Mouse (Mus musculus) spleen, adult 2 months (tissue): ENCODE measurements at regions not wholly inside any gene's neighbourhood (a gene's known extent, or its start where the extent isn't known, plus 50 kb on each side); places are given as distances from the start of the nearest gene placed in this dataset.

ENCODE experiments used
- DNase-seq, 2 experiments: peaks; one replicate each; pipeline versions ENCODE4 v3.0.0 to v3.0.0-alpha.2; 2012 to 2021; ENCODE audit warnings: low spot score in 2 of 2, low read depth in 1 of 2
- H3K27ac ChIP-seq: fragments of 200-500 bp; 2 replicates; pipeline ENCODE4 v1.5.1; 2012; ENCODE audit warnings: low read length, inconsistent platforms; ENCODE audit not compliant: insufficient read depth
- H3K27me3 ChIP-seq: fragments of 200-500 bp; 2 replicates; pipeline ENCODE4 v1.6.1; 2012; ENCODE audit warnings: mild to moderate bottlenecking, moderate library complexity, low read length, inconsistent platforms; ENCODE audit not compliant: control insufficient read depth, insufficient read depth
- H3K36me3 ChIP-seq: fragments of 200-500 bp; 2 replicates; pipeline ENCODE4 v1.6.1; 2012; ENCODE audit warnings: mild to moderate bottlenecking, low read length, inconsistent platforms; ENCODE audit not compliant: control insufficient read depth, insufficient read depth
- H3K4me1 ChIP-seq: fragments of 200-500 bp; 2 replicates; pipeline ENCODE4 v1.6.1; 2011; ENCODE audit warnings: inconsistent platforms; ENCODE audit not compliant: control insufficient read depth, insufficient read depth, insufficient read length
- H3K4me3 ChIP-seq: fragments of 200-500 bp; 2 replicates; pipeline ENCODE4 v1.5.1; 2011; ENCODE audit warnings: mild to moderate bottlenecking, inconsistent platforms; ENCODE audit not compliant: insufficient read depth, insufficient read length; ENCODE audit errors: extremely low read depth
- CTCF ChIP-seq: fragments of 200-500 bp; IDR thresholded peaks from 2 replicates; pipeline ENCODE4 v1.5.1; 2011; ENCODE audit warnings: mild to moderate bottlenecking, inconsistent platforms; ENCODE audit not compliant: insufficient read depth, insufficient read length, insufficient replicate concordance; ENCODE audit errors: extremely low read depth
- POLR2A ChIP-seq: fragments of 200-500 bp; IDR thresholded peaks from 2 replicates; pipeline ENCODE4 v1.6.1; 2011; ENCODE audit warnings: low read depth, low read length, inconsistent platforms
- WGBS: fragments of 180-500 bp; shearing (Covaris S2); methylation state at CpG from one replicate; pipeline ENCODE4 v1.1.7; 2018; 5-methylcytosine and 5-hydroxymethylcytosine counted together

DNA sequence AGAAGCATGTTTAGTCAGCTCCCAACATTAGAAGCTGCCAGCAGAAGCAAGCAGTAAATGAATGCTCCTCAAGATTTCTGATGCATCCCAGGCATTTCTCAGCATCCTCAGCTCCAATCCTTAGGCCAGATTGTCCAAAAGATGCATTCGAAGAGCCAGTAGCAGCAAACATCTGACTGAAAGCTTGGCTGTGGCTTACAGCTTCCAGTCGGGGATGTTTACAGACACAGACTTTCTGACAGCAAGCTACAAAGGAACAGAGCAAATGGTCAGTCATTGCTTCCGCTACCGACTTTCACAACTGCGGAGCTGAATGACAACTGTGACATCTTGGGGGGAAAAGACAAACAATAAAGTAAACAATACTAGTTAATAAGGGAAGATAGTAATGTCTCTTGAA is 1840.3 kb upstream of the Lrrc6 start:
- H3K4me3 ChIP-seq, result no peak overlapping the region
- TF ChIP-seq CTCF (no peak), POLR2A (no peak)
- 93% methylated on average over 5 of the region's 5 CpGs for WGBS
- no peaks in the 10 kb centered on the region for H3K4me1 ChIP-seq
- DNase-seq, result no peak
- H3K27me3 ChIP-seq, result no peaks in the 10 kb centered on the region
- H3K36me3 ChIP-seq, result peaks cover 4% of the 10 kb centered on the region; the same call in 1 of the 2 replicates
- no peak overlapping the region for H3K27ac ChIP-seq

DNA sequence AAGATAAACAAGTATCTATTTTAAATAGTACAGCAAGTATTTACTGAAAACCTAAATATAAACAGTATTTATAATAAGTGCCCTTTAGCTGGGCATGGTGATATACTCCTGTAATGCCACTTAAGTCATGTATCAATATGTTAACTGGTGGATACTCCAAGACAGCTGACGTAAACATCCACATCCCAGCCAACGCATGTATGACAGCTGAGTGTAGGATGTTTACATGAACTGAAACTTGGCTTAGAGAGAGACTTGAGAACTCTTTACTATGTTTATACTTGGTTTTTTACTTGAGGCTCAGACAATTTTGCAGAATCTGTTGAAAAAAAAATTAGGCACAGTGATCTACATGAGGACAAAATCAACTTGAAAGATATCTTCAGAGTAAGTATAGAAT is 1836.6 kb upstream of the Lrrc6 start:
- Histone ChIP-seq H3K4me3 (no peak overlapping the region), H3K4me1 (no peaks in the 10 kb centered on the region), H3K27me3 (no peaks in the 10 kb centered on the region), H3K27ac (no peak overlapping the region), H3K36me3 (peaks cover 4% of the 10 kb centered on the region; the same call in 1 of the 2 replicates)
- TF ChIP-seq CTCF (no peak), POLR2A (no peak)
- WGBS, result 97% methylated on average over 2 of the region's 2 CpGs
- no peak for DNase-seq

DNA sequence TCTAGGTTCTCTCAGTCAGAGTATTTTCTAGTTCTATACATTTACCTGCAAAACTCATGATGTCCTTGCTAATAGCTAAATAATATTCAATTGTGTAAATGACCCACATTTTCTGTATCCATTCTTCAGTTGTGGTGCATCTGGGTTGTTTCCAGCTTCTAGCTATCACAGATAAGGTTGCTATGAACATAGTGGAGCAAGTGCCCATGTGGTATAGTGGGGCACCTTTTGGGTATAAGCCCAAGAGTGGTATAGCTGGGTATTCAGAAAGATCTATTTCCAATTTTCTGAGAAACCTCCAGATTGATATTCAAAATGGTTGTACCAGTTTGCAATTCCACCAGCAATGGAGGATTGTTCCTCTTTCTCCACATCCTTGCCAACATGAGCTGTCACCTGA is 1835.1 kb upstream of the Lrrc6 start:
- Histone ChIP-seq H3K27me3 (no peaks in the 10 kb centered on the region), H3K4me1 (no peaks in the 10 kb centered on the region)

DNA sequence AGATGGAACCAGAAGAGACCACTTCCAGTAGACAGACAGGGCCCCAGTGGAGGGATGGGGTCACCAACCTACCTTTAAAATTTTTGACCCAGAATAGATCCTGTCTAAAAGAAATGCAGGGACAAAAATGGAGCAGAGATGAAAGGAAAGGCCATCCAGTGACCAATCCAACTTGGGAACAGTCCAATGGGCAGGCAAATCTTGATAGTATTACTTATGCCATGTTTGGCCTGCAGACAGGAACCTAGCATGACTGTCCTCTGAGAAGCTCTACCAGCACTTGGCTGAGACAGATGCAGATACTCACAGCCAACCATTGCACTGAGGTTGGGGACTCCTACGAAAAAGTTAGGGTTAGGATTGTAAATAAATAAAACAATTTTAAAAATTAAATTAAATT is 1815.4 kb upstream of the Lrrc6 start:
- Histone ChIP-seq H3K4me1 (no peaks in the 10 kb centered on the region), H3K27ac (no peak overlapping the region), H3K36me3 (no peaks in the 10 kb centered on the region), H3K27me3 (no peaks in the 10 kb centered on the region), H3K4me3 (no peak overlapping the region)
- WGBS, result 84% methylated on average over 1 of the region's 1 CpGs
- no peak for DNase-seq
- TF ChIP-seq CTCF (no peak), POLR2A (no peak)

More for the DNA sequence above, 1835.1 kb upstream of the Lrrc6 start:
- no peak overlapping the region for H3K27ac ChIP-seq
- TF ChIP-seq CTCF (no peak), POLR2A (no peak)
- H3K4me3 ChIP-seq, result no peak overlapping the region
- no peak for DNase-seq
- no peaks in the 10 kb centered on the region; the same call in 1 of the 2 replicates for H3K36me3 ChIP-seq
